Mouse (Mus musculus) thymus, adult 18-20 months (tissue): ENCODE measurements around the gene Ushbp1.

Experiments
- DNase-seq, 2 experiments: peaks; one replicate each; pipeline ENCODE4 v3.0.0; 2022; ENCODE audit warnings: mixed read lengths in 2 of 2

Ushbp1 gene

GRCm38 (mm10) chr8:71392871-71393270, 2.7 kb downstream of the Ushbp1 start:
- DNase-seq, result no peak

GRCm38 (mm10) chr8:71392391-71392790, 3.2 kb downstream of the Ushbp1 start:
- no peak for DNase-seq

- DNase-seq, result no peak
Measured at GRCm38 (mm10) chr8:71391696-71392095, 3.9 kb downstream of the Ushbp1 start.

GRCm38 (mm10) chr8:71388267-71388666, 7.3 kb downstream of the Ushbp1 start:
- DNase-seq, result no peak

GRCm38 (mm10) chr8:71385212-71385835, 10.3 kb downstream of the Ushbp1 start:
- DNase-seq, result no peak

- no peak for DNase-seq
Measured at GRCm38 (mm10) chr8:71383860-71384259, 11.7 kb downstream of the Ushbp1 start.

GRCm38 (mm10) chr8:71383396-71383795, 12.2 kb downstream of the Ushbp1 start:
- DNase-seq, result no peak

GRCm38 (mm10) chr8:71381971-71382961, 13.3 kb downstream of the Ushbp1 start:
- DNase-seq, result peak; percentile 57 to 65

GRCm38 (mm10) chr8:71381421-71381970, 14.1 kb downstream of the Ushbp1 start, which contains the start of gene Nr2f6:
Gene Nr2f6, minus strand, starts transcription at chr8:71381960.
- peak in 1 of 2 experiments; percentile 34 for DNase-seq

- DNase-seq, result no peak
Measured at GRCm38 (mm10) chr8:71380178-71381171, 15.1 kb downstream of the Ushbp1 start.

- no peak for DNase-seq
Measured at GRCm38 (mm10) chr8:71379512-71380075, 16.0 kb downstream of the Ushbp1 start.

GRCm38 (mm10) chr8:71379008-71379407, 16.6 kb downstream of the Ushbp1 start:
- DNase-seq, result no peak

- DNase-seq, result no peak
Measured at GRCm38 (mm10) chr8:71376423-71377030, 19.1 kb downstream of the Ushbp1 start.

GRCm38 (mm10) chr8:71375581-71376422, 19.8 kb downstream of the Ushbp1 start:
- peak in 1 of 2 experiments; percentile 56 for DNase-seq

GRCm38 (mm10) chr8:71374616-71375206, 20.9 kb downstream of the Ushbp1 start:
- no peak for DNase-seq

- no peak for DNase-seq
Measured at GRCm38 (mm10) chr8:71373000-71373399, 22.6 kb downstream of the Ushbp1 start.

- DNase-seq, result no peak
Measured at GRCm38 (mm10) chr8:71372427-71372826, 23.2 kb downstream of the Ushbp1 start.

GRCm38 (mm10) chr8:71371236-71371848, 24.3 kb downstream of the Ushbp1 start, which contains the start of gene Ocel1:
Gene Ocel1, plus strand, starts transcription at chr8:71371298.
- peak; percentile 97 for DNase-seq

- DNase-seq, result no peak
Measured at GRCm38 (mm10) chr8:71370711-71371235, 24.8 kb downstream of the Ushbp1 start.
